Mouse (Mus musculus): ENCODE measurements around the gene Cul9.
"Not testable (repeated sequence)": the region's sequence is repeated elsewhere in the genome, so short reads cannot be mapped to it uniquely, and the experiment has no call there.

The Cul9 gene

GRCm38 (mm10) chr17:46503847-46504638, 42.1 kb downstream of the Cul9 start:
- DNase-seq (ENCODE audit: low spot score in 2 of 2), result no peak

- DNase-seq (ENCODE audit: low spot score in 2 of 2), result no peak
Measured at GRCm38 (mm10) chr17:46502775-46503174, 43.4 kb downstream of the Cul9 start.

- no peak for DNase-seq (ENCODE audit: low spot score in 2 of 2)
Measured at GRCm38 (mm10) chr17:46497956-46498355, 48.2 kb downstream of the Cul9 start.

- peak in 1 of 2 experiments; percentile 21 for DNase-seq (ENCODE audit: low spot score in 2 of 2)
Measured at GRCm38 (mm10) chr17:46496623-46497434, 49.4 kb downstream of the Cul9 start, which contains the start of gene Dnph1. TSS of gene Dnph1 (plus strand) at chr17:46496711.

- DNase-seq (ENCODE audit: low spot score in 2 of 2), result not testable (repeated sequence)
Measured at GRCm38 (mm10) chr17:46496081-46496480, 50.1 kb downstream of the Cul9 start.

- no peak for DNase-seq (ENCODE audit: low spot score in 2 of 2)
Measured at GRCm38 (mm10) chr17:46495486-46495885, 50.7 kb downstream of the Cul9 start.

- no peak for DNase-seq (ENCODE audit: low spot score in 2 of 2)
Measured at GRCm38 (mm10) chr17:46487431-46487830, 58.8 kb downstream of the Cul9 start, which contains the start of gene Ttbk1. TSS of gene Ttbk1 (minus strand) at chr17:46487675.

GRCm38 (mm10) chr17:46486995-46487394, 59.2 kb downstream of the Cul9 start:
- DNase-seq (ENCODE audit: low spot score in 2 of 2), result no peak

- no peak for DNase-seq (ENCODE audit: low spot score in 2 of 2)
Measured at GRCm38 (mm10) chr17:46484461-46484875, 61.7 kb downstream of the Cul9 start.

- DNase-seq (ENCODE audit: low spot score in 2 of 2), result no peak
Measured at GRCm38 (mm10) chr17:46484021-46484431, 62.2 kb downstream of the Cul9 start.

GRCm38 (mm10) chr17:46483561-46484001, 62.6 kb downstream of the Cul9 start:
- DNase-seq (ENCODE audit: low spot score in 2 of 2), result no peak

GRCm38 (mm10) chr17:46477286-46477685, 68.9 kb downstream of the Cul9 start:
- DNase-seq (ENCODE audit: low spot score in 2 of 2), result no peak

GRCm38 (mm10) chr17:46476601-46477000, 69.6 kb downstream of the Cul9 start:
- no peak for DNase-seq (ENCODE audit: low spot score in 2 of 2)

GRCm38 (mm10) chr17:46467830-46468229, 78.4 kb downstream of the Cul9 start:
- no peak for DNase-seq (ENCODE audit: low spot score in 2 of 2)

- no peak for DNase-seq (ENCODE audit: low spot score in 2 of 2)
Measured at GRCm38 (mm10) chr17:46462226-46462625, 84.0 kb downstream of the Cul9 start.

- DNase-seq (ENCODE audit: low spot score in 2 of 2), result no peak
Measured at GRCm38 (mm10) chr17:46461347-46461746, 84.8 kb downstream of the Cul9 start.

- no peak for DNase-seq (ENCODE audit: low spot score in 2 of 2)
Measured at GRCm38 (mm10) chr17:46460673-46461072, 85.5 kb downstream of the Cul9 start.

GRCm38 (mm10) chr17:46458439-46458838, 87.7 kb downstream of the Cul9 start:
- no peak for DNase-seq (ENCODE audit: low spot score in 2 of 2)

GRCm38 (mm10) chr17:46457791-46458190, 88.4 kb downstream of the Cul9 start:
- peak in 1 of 2 experiments; percentile 40 for DNase-seq (ENCODE audit: low spot score in 2 of 2)

- DNase-seq (ENCODE audit: low spot score in 2 of 2), result no peak
Measured at GRCm38 (mm10) chr17:46455110-46455691, 91.0 kb downstream of the Cul9 start.

GRCm38 (mm10) chr17:46454539-46454938, 91.6 kb downstream of the Cul9 start:
- no peak for DNase-seq (ENCODE audit: low spot score in 2 of 2)

- no peak for DNase-seq (ENCODE audit: low spot score in 2 of 2)
Measured at GRCm38 (mm10) chr17:46453970-46454411, 92.2 kb downstream of the Cul9 start.

Data from spleen, postnatal 14 days (tissue).